Mouse (Mus musculus): ENCODE measurements around the gene Fgf12.

- TF ChIP-seq POLR2A (IDR thresholded peaks at IDR 0.05; ENCODE audit: control insufficient read depth, low read depth, low read length), result no peak
- TF ChIP-seq CTCF (IDR thresholded peaks at IDR 0.05; ENCODE audit: control insufficient read depth, insufficient read depth, insufficient replicate concordance, low read depth, low read length), result no peak
These were observed 180.7 kb downstream of the Fgf12 start for GRCm38 (mm10) chr16:28572212-28572611.

Data from testis, adult 2 months (tissue).